Mouse (Mus musculus): ENCODE measurements around the gene Smco2.

DNA sequence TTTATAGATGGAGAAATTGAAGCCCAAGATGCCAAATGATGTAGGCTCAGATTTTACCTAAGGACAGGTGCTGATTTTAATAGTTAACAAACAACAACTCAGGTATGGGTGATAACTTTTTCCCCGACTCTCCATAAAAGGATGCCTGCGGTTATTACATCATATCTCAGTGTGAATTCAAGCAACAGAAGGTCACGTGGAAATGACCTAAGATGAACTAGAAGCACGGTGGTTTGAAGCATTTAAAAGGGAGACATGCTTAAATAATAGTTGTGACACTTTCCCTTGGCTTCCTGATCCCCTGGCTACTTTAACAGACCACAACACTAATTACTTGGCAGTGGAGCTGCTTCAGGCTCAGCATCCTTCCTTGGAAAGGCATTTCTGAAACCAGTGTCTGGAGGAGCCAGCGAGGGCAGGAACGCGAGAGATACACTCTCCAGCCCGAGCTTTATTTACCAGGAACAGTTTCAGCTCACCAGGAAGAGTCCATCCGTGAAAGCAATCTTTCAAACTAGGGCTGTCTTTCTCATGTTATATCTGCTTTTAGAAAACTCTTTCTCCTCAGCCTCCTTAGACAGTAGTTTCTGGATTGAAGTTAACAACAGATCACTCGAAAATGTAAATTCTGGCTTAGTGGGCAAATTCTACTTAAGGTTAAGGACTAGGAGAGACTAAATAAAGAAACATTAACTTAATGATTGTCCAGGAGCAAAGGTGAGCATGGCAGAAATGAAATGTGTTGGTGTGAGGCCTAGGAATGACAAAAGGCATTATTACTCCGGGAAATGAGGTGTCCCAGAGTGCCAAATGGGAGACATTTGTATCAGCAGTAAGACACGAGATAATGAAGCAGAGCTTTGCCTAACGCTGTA, 32.2 kb downstream of the Smco2 start:
- no peak for TF ChIP-seq CTCF (IDR thresholded peaks at IDR 0.05; ENCODE audit: extremely low read depth, insufficient read depth, low read length)
- no peak for TF ChIP-seq POLR2A (IDR thresholded peaks at IDR 0.05; ENCODE audit: extremely low read depth, insufficient read depth, low read length)

All from cortical plate, adult 2 months (tissue).